Mouse (Mus musculus) ES-E14 (cell line): ENCODE results near the gene Ffar4. TPM values are rescaled to one million over a fixed set of nuclear protein-coding genes. Genes with fewer than 3 reads are reported as not detected.

Source experiments
- DNase-seq: peaks from one replicate; pipeline ENCODE4 v3.0.0-alpha.2; 2013; ENCODE audit warnings: low read depth, low spot score
- H3K27ac ChIP-seq: 2 replicates; pipeline ENCODE4 v1.5.1; 2012; ENCODE audit warnings: low read depth, mild to moderate bottlenecking, low read length, moderate library complexity, mixed read lengths; ENCODE audit not compliant: poor library complexity, insufficient read depth, severe bottlenecking
- H3K36me3 ChIP-seq: 2 replicates; pipeline ENCODE4 v1.6.1; 2012; ENCODE audit warnings: mild to moderate bottlenecking, low read length, moderate library complexity, mixed read lengths; ENCODE audit not compliant: control insufficient read depth, poor library complexity, insufficient read depth, severe bottlenecking
- H3K4me1 ChIP-seq, 2 experiments: fragments of 150-350 bp in 1 of 2; sonication (generic) in 1 of 2; 2 replicates each; pipeline ENCODE4 v1.6.1; 2012; ENCODE audit warnings: low read length in 2 of 2, mild to moderate bottlenecking in 1 of 2, mixed read lengths in 1 of 2; ENCODE audit not compliant: control insufficient read depth in 2 of 2, insufficient read depth in 2 of 2, poor library complexity in 1 of 2
- H3K4me3 ChIP-seq, 2 experiments: fragments of 150-350 bp in 1 of 2; sonication (generic) in 1 of 2; 2 replicates each; pipeline ENCODE4 v1.5.1; 2012; ENCODE audit warnings: low read length in 2 of 2, low read depth in 1 of 2, mild to moderate bottlenecking in 1 of 2, mixed read lengths in 1 of 2; ENCODE audit not compliant: insufficient read depth in 1 of 2, poor library complexity in 1 of 2, severe bottlenecking in 1 of 2
- H3K9ac ChIP-seq: 2 replicates; pipeline ENCODE4 v1.6.1; 2012; ENCODE audit warnings: low read depth, mild to moderate bottlenecking, low read length, mixed read lengths; ENCODE audit not compliant: poor library complexity, insufficient read depth, severe bottlenecking
- H3K9me3 ChIP-seq: fragments of 150-350 bp; sonication (generic); 2 replicates; pipeline ENCODE4 v1.6.1; 2012; ENCODE audit warnings: low read depth, mild to moderate bottlenecking, low read length; ENCODE audit not compliant: control insufficient read depth, insufficient read depth
- CHD2 ChIP-seq: IDR thresholded peaks from 2 replicates; pipeline ENCODE4 v1.6.1; 2014; ENCODE audit warnings: mild to moderate bottlenecking, low read depth, low read length, inconsistent platforms
- HCFC1 ChIP-seq: IDR thresholded peaks from 2 replicates; pipeline ENCODE4 v1.6.1; 2012; ENCODE audit warnings: low read length, inconsistent platforms, borderline replicate concordance; ENCODE audit not compliant: insufficient read depth
- MAFK ChIP-seq: IDR thresholded peaks from 2 replicates; pipeline ENCODE4 v1.6.1; 2014; ENCODE audit warnings: mild to moderate bottlenecking, low read depth, low read length, inconsistent platforms; ENCODE audit not compliant: insufficient read depth
- ZC3H11A ChIP-seq: IDR thresholded peaks from 2 replicates; pipeline ENCODE4 v1.6.1; 2012; ENCODE audit warnings: low read depth, mild to moderate bottlenecking, inconsistent platforms, low read length, borderline replicate concordance
- ZNF384 ChIP-seq: IDR thresholded peaks from 2 replicates; pipeline ENCODE4 v1.6.1; 2012; ENCODE audit warnings: low read depth, low read length, inconsistent platforms
- in situ Hi-C, 2 experiments: fragments of 600-800 bp; cut with MboI; formaldehyde crosslinking; loops; one replicate each; pipeline ENCODE4 v1.15.1; 2025; ENCODE audit warnings: low sequenced_read_pairs in 2 of 2, inconsistent platforms in 1 of 2; ENCODE audit not compliant: unreplicated experiment in 2 of 2
- total RNA-seq: library from RNA; depleted of rRNA; stranded (reverse); fragments of 300-350 nt; gene quantifications from 2 replicates; pipeline ENCODE4 v1.2.3, GENCODE M21; 2012; rRNA removed

Ffar4 gene
- total RNA-seq, 1 experiment = 0.22 TPM

DNA sequence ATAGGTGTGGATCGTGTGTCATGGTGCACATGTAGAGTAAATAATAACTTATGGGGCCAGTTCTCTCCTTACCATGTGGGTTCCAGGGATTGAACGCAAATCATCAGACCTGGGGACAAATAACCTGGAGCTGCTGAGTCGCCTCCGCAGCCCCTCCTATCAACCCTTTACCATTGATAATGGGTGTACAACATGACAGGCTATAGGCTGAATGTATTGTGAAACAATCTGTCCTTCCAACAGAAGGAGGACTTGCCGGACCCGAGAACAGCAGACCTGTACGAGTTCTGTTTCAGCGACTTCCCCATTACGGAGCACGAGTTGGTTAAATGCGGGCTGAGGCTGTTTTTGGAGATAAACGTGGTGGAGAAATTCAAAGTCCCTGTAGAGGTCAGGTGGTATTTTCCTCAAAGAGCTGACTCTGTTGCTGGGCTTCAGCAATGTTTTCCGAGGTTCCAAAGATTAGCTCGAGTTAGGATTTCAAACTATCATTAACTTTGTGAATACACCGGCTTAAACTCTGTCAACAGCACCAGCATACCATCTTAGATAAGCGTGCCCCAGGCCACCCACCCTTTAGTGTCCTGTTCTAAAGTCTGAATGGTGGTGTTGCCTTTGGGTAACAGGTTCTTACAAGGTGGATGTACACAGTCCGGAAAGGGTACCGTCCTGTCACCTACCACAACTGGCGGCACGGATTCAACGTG, 64.9 kb downstream of the Ffar4 start:
- H3K36me3 ChIP-seq = no peaks in the 10 kb centered on the region
- no peak for DNase-seq
- no peaks in the 10 kb centered on the region for H3K9me3 ChIP-seq
- no peak overlapping the region for H3K9ac ChIP-seq
- H3K4me1 ChIP-seq = no peaks in the 10 kb centered on the region
- H3K4me3 ChIP-seq = no peak overlapping the region
- TF ChIP-seq HCFC1 (no peak), ZC3H11A (no peak), ZNF384 (no peak), MAFK (no peak), CHD2 (no peak)
- no peak overlapping the region for H3K27ac ChIP-seq
- in situ Hi-C loops = no loop called here

Other genes with a start within 250 kb of the Ffar4 start
- 29.8 and 44.3 TPM in 2 replicates for gene Myof, start 53.5 kb upstream of the Ffar4 start, total RNA-seq
- gene Cep55, start 42.1 kb upstream of the Ffar4 start, total RNA-seq = 43.5 and 51.1 TPM in 2 replicates
- gene Rbp4, start 28.2 kb downstream of the Ffar4 start, total RNA-seq = 2.7 and 3.4 TPM in 2 replicates
- not detected in 2 replicates for gene Pde6c, start 35.7 kb downstream of the Ffar4 start, total RNA-seq
- 12.2 and 14.8 TPM in 2 replicates for gene Fra10ac1, start 127.1 kb downstream of the Ffar4 start, total RNA-seq
- 0.18 and 0.53 TPM in 2 replicates for gene Lgi1, start 167.5 kb downstream of the Ffar4 start, total RNA-seq